Mouse (Mus musculus): ENCODE data around the gene Tnc.

DNA sequence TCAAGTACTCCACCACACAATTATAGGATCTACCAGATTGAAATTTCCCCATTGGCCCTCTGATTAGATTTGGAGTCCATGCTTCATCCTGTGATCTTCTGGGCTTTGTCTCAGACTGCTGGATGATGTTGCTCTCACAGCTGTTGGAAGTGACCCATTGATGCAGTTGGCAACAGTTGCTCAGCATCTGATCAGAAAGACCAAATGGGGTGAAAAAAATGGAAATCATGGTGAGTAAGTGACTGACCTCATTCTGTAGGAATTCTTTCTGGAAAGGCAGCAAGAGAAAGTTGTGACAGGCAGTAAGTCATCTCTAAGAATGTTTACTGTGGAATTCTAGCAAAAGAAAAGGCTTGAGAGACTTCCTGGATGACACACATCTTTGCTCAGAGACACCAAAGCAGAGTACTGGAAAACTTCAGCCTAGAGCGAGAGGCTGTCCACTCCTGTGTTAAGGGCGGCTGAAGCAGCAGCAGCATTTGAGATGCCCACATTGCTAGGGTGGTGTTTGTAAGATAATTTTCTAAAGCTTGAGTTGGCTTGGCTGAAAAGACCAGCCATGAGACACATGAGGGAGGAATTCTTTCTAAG lies 31.3 kb upstream of the Tnc start:
- TF ChIP-seq CTCF (IDR thresholded peaks at IDR 0.05; ENCODE audit: extremely low read depth, insufficient read depth, insufficient read length, insufficient replicate concordance) (no peak), POLR2A (IDR thresholded peaks at IDR 0.05; ENCODE audit: low read depth, low read length) (no peak)

All from spleen, adult 2 months (tissue).